Mouse (Mus musculus): ENCODE measurements around the gene Gart. TPM values are rescaled to one million over a fixed set of nuclear protein-coding genes. Genes with fewer than 3 reads are reported as not detected.

Gart gene
- total RNA-seq (2023), result 91.0 TPM

DNA sequence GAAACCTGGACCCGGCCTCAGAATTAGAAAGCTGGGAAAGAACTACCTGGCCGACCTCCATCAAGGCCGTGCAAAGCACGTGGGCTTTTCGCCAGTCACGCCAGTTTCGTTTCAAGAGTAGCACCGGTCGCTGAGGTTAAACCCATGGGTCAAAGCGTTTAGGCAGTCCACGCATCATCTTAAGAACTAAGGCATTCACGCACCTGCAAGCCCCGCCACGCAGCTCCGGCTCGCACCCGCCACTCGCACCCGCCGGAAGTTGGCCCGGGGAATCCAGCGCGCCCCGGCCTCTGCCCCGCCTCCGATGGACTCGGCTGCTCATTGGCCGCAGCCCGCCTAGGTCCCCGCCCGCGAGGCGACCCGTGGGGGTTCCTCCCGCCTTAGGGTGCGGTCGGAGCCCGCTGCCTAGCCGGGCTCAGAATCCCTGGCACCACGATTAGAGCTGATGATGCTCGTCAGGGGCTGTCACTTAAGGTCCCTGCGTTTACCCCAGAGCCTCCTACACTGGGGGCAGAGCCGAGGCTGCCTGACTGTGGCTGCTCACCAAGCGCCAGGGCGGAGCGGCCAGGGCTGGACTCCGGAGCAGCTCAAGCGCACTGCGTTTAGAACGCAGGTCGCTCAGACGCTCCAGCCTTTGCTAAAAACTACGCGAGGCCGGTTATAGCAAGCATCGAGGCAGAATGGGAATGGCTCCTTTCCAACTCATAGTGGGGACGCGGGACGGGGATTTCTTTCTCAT lies at the start of gene Gart:
TSS of gene Gart (minus strand) at position 272 of the 739 bp plus-strand sequence.

DNA sequence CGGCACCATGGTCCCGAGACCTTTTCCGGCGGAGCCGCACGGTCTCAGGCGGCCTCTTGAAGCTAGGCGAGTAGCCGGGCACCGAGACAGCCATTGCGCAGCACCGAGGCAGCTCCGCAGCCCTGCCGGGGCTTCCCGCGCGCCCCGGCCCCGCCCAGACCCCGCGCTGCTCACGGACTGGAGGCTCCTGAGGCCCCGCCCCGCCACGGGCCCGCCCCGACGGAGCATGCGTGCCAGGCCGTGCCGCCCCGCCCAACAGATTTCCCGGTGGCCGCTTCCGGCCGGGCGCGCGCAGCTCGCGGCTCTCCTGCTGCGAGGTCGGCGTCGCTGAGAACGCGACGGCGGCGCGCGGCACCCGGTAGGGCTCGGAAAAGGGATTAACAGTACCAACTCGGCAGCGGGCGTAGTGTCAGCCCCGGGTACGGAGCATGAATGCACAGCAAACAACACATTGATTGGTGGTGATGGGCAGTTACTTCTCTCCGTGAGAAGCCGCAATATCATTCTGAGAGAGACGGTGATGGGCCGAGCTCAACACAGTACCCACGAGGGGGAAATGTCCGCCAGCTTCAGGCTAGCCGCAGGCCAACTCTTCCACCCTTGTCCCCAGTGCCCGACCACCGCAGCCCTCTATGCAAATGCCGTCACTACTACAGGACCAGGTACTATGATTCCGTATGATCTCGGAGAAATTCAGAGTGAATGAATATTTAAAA lies 42.0 kb upstream of the Gart start, which contains the start of gene Donson:
TSS of gene Donson (minus strand) at position 152 of the 716 bp plus-strand sequence.

DNA sequence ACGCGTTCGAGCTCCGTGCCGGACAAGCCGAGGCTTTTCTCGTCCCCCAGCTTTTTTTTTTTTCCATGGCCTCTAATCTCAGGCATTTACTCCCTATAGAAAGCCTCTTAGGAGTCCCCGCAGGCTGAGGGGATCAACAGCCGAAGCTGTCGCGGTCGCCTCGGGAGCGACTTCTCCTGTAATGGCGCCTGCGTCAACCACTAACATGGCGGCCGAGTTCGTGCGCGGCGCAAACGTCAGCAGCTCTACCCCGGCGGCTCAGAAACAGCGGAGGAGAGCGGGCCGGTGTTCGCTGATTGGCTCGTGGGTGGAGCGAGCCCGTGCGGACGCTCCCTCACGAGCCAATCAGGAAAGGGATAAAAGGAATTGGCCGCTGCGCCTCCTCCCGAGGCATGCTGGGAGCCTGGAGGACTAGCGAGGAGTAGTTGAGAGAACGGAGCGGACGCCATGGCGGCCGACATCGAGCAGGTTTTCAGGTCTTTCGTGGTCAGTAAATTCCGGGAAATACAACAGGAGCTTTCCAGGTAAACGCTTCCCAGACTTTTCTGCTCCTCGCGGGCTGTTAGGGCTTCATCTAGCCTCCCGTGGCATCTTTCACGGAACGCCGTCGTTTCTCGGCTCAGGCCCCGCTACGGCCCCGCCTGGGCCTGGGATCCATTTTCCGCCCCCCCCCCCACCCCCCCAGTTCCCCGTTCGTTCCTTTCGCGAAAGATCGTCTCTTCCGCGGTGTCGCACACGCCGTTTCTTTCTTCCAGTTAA lies 888 bp upstream of the Gart start, which contains the start of gene Son:
TSS of gene Son (plus strand) at position 46 of the 759 bp plus-strand sequence.

DNA sequence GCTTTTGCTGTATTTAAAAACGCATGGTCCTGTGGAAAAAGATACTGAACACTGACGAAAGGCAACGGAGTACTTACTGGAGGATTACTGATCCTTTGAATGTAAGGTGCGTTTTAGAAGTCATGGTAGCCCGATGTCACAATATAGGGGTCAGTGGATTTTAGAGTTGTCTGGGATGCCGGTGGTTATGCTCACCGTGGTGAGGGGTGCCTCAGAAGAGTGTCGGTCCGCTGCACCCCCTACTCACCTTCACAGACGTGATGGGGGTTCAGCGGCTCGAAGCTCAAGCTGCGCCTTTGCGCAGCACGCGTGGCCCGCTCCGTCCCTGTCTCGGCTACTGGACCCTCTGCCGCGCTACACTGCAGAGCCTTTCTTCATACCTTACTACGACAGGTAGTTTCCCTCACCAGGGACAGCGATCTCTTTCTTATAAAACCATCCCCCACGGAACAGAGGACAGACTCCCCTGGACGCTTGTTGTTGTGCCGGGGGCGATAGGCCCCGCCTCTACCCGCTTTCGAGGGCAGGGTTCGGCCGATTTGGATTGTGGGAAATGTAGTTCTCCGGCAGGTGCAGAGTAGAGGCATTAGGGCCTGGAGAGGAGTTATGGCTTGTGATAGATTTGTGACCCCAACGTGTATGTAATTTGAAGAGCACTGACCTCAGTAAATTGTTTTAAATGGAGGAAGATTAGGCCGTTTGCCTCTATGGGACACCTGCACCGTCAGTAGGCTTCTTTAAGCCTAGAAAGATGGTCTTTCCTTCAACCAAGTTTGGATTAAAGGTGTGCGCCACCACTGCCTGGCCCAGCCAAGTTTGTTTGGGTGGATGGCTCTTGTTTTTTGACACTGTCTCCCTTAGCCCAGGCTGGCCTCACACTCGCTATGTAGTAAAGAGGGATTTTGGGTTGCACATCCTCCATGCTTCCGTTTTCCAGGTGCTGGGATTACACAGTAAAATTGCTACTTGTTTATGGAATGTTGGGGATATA lies 27.9 kb downstream of the Gart start, which contains the start of gene Dnajc28:
TSS of gene Dnajc28 (minus strand) at position 516 of the 991 bp plus-strand sequence.

DNA sequence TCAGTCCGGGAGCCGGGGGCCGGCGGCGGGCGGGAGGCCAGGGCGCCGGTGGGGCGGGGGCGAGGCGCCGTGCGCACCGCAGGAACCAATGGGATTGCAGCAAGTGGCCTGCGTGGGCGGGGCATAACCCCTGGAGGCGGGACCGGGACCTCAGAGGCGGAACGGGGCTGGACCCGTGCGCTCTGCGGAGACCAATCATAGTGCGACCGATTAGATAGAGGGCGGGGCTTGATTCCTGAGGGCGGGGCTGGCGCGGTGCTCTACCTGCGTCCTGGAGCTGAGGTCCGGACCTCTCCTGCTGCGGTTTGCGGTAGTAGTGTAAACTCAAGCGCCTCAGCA lies 49.1 kb downstream of the Gart start, which contains the start of gene Tmem50b:
TSS of gene Tmem50b (minus strand) at position 129 of the 339 bp plus-strand sequence.

Other genes with a start within 250 kb of the Gart start
- gene Il10rb, start 240.8 kb downstream of the Gart start, total RNA-seq (2023), result 50.6 TPM
- gene Ifnar1, start 161.7 kb downstream of the Gart start, total RNA-seq (2023), result 175 TPM
- 135 TPM for gene Ifngr2, start 99.9 kb downstream of the Gart start, total RNA-seq (2023)
- gene Tmem50b, start 49.2 kb downstream of the Gart start, total RNA-seq (2023), result 21.4 TPM
- 1.4 TPM for gene Dnajc28, start 27.9 kb downstream of the Gart start, total RNA-seq (2023)
- gene Son, start 554 bp upstream of the Gart start, total RNA-seq (2023), result 464 TPM
- gene Donson, start 41.8 kb upstream of the Gart start, total RNA-seq (2023), result 176 TPM
- 19.6 TPM for gene Cryzl1, start 82.0 kb upstream of the Gart start, total RNA-seq (2023)
- 7.7 TPM for gene Itsn1, start 82.3 kb upstream of the Gart start, total RNA-seq (2023)